Mouse (Mus musculus) kidney, postnatal 0 days (tissue): Measurements from ENCODE around the gene Npas3. TPM values are rescaled to one million over a fixed set of nuclear protein-coding genes. Genes with fewer than 3 reads are reported as not detected.

Experiments used
- ATAC-seq: fragments of 200-750 bp; cut with Nextera tagmentation; replicated peaks from 2 replicates; pipeline ENCODE4 v1.8.0; 2017; ENCODE audit warnings: low read depth, moderate number of reproducible peaks, moderate TSS enrichment, moderate library complexity; ENCODE audit not compliant: low FRiP score
- DNase-seq: peaks from one replicate; pipeline ENCODE4 v3.0.0-alpha.2; 2016; ENCODE audit warnings: low spot score
- H3K27ac ChIP-seq: fragments of 300-500 bp; sonication (generic); 2 replicates; pipeline ENCODE4 v1.5.1; 2014; ENCODE audit warnings: mild to moderate bottlenecking
- H3K27me3 ChIP-seq: fragments of 300-500 bp; sonication (generic); 2 replicates; pipeline ENCODE4 v1.6.1; 2014; ENCODE audit warnings: low read length, mixed read lengths; ENCODE audit not compliant: insufficient read depth
- H3K36me3 ChIP-seq: fragments of 300-500 bp; sonication (generic); 2 replicates; pipeline ENCODE4 v1.6.1; 2014; ENCODE audit warnings: low read length, mixed read lengths; ENCODE audit not compliant: insufficient read depth
- H3K4me1 ChIP-seq: fragments of 300-500 bp; sonication (generic); replicated peaks from 2 replicates; pipeline ENCODE4 v1.6.1; 2014; ENCODE audit warnings: antibody characterized with exemption, low read length, mixed read lengths; ENCODE audit not compliant: insufficient read depth
- H3K4me2 ChIP-seq: fragments of 300-500 bp; sonication (generic); 2 replicates; pipeline ENCODE4 v1.6.1; 2014; ENCODE audit warnings: mild to moderate bottlenecking, low read length, moderate library complexity, mixed read lengths
- H3K4me3 ChIP-seq: fragments of 300-500 bp; sonication (generic); replicated peaks from 2 replicates; pipeline ENCODE4 v1.5.1; 2014; ENCODE audit warnings: low read depth, low read length
- H3K9ac ChIP-seq: fragments of 300-500 bp; sonication (generic); 2 replicates; pipeline ENCODE4 v1.6.1; 2014; ENCODE audit warnings: low read depth, low read length
- H3K9me3 ChIP-seq: fragments of 300-500 bp; sonication (generic); replicated peaks from 2 replicates; pipeline ENCODE4 v1.6.1; 2016; ENCODE audit warnings: low read length, inconsistent platforms, mixed read lengths
- CTCF ChIP-seq: IDR thresholded peaks from 2 replicates; pipeline ENCODE4 v1.5.1; 2016; ENCODE audit warnings: antibody characterized with exemption, low read depth, mild to moderate bottlenecking, moderate library complexity
- WGBS: fragments of 180-500 bp; shearing (Covaris S2); extraction: QIAGEN DNeasy Blood & Tissue Kit; methylation state at CpG from one replicate; pipeline ENCODE4 v1.1.7; 2014; 5-methylcytosine and 5-hydroxymethylcytosine counted together
- polyA plus RNA-seq: library from polyadenylated mRNA; unstranded; fragments of >200 nt; fragmentation: Nextera tagmentation; extraction: Ambion mirVana; gene quantifications from 2 replicates; pipeline ENCODE4 v1.2.1, GENCODE M21; 2015

Gene Npas3
- polyA plus RNA-seq, 1 experiment from 2014 or later: 1.2 TPM

- ATAC-seq (no peak), DNase-seq (no peak)
- no peak overlapping the region for H3K9ac ChIP-seq
- no peak overlapping the region for H3K4me2 ChIP-seq
- H3K27me3 ChIP-seq: no peaks in the 10 kb centered on the region
- no peaks in the 10 kb centered on the region for H3K4me1 ChIP-seq
- H3K36me3 ChIP-seq: no peaks in the 10 kb centered on the region
- no peak for TF ChIP-seq CTCF
- WGBS: 84% methylated on average over 1 of the region's 1 CpGs
- no peaks in the 10 kb centered on the region for H3K9me3 ChIP-seq
- no peak overlapping the region for H3K4me3 ChIP-seq
- no peak overlapping the region for H3K27ac ChIP-seq
Measured at GRCm38 (mm10) chr12:53558259-53558658, 309.8 kb downstream of the Npas3 start.

- H3K4me2 ChIP-seq: no peak overlapping the region
- no peaks in the 10 kb centered on the region for H3K9me3 ChIP-seq
- no peak overlapping the region for H3K9ac ChIP-seq
- H3K36me3 ChIP-seq: no peaks in the 10 kb centered on the region
- TF ChIP-seq CTCF: no peak
- no peak overlapping the region for H3K27ac ChIP-seq
- no peak for DNase-seq
- H3K4me1 ChIP-seq: no peaks in the 10 kb centered on the region
- no peaks in the 10 kb centered on the region for H3K27me3 ChIP-seq
- ATAC-seq: no peak
- 72% methylated on average over 12 of the region's 12 CpGs for WGBS
- no peak overlapping the region for H3K4me3 ChIP-seq
Measured at GRCm38 (mm10) chr12:53566712-53567387, 318.4 kb downstream of the Npas3 start.

- Histone ChIP-seq H3K27me3 (no peaks in the 10 kb centered on the region), H3K4me1 (no peaks in the 10 kb centered on the region), H3K4me2 (no peak overlapping the region), H3K9ac (no peak overlapping the region), H3K4me3 (no peak overlapping the region), H3K36me3 (no peaks in the 10 kb centered on the region), H3K9me3 (no peaks in the 10 kb centered on the region), H3K27ac (no peak overlapping the region)
- no peak for DNase-seq
- no peak for ATAC-seq
- no peak for TF ChIP-seq CTCF
- WGBS: 87% methylated on average over 5 of the region's 5 CpGs
Measured at GRCm38 (mm10) chr12:53581181-53581580, 332.7 kb downstream of the Npas3 start.

- TF ChIP-seq CTCF: no peak
Measured at GRCm38 (mm10) chr12:53587249-53587648, 338.8 kb downstream of the Npas3 start.

GRCm38 (mm10) chr12:53587691-53588504 is 339.4 kb downstream of the Npas3 start:
- WGBS: 75% methylated on average over 19 of the region's 19 CpGs
- no peak for ATAC-seq
- peak; percentile 14 for DNase-seq
- H3K4me1 ChIP-seq: no peaks in the 10 kb centered on the region
- H3K27me3 ChIP-seq: no peaks in the 10 kb centered on the region
- no peaks in the 10 kb centered on the region for H3K9me3 ChIP-seq
- H3K4me2 ChIP-seq: no peak overlapping the region
- H3K36me3 ChIP-seq: no peaks in the 10 kb centered on the region
- H3K27ac ChIP-seq: no peak overlapping the region
- H3K4me3 ChIP-seq: no peak overlapping the region
- no peak overlapping the region for H3K9ac ChIP-seq
- TF ChIP-seq CTCF: no peak

More at GRCm38 (mm10) chr12:53587249-53587648, 338.8 kb downstream of the Npas3 start:
- Histone ChIP-seq H3K4me1 (no peaks in the 10 kb centered on the region), H3K27me3 (no peaks in the 10 kb centered on the region), H3K4me2 (no peak overlapping the region), H3K27ac (no peak overlapping the region), H3K9ac (no peak overlapping the region), H3K36me3 (no peaks in the 10 kb centered on the region), H3K9me3 (no peaks in the 10 kb centered on the region), H3K4me3 (no peak overlapping the region)
- WGBS: 80% methylated on average over 5 of the region's 5 CpGs
- ATAC-seq (no peak), DNase-seq (no peak)

- no peaks in the 10 kb centered on the region for H3K36me3 ChIP-seq
- 45% methylated on average over 6 of the region's 6 CpGs for WGBS
- no peak overlapping the region for H3K9ac ChIP-seq
- ATAC-seq (no peak), DNase-seq (no peak)
- TF ChIP-seq CTCF: no peak
- no peaks in the 10 kb centered on the region for H3K27me3 ChIP-seq
- H3K27ac ChIP-seq: no peak overlapping the region
- H3K4me1 ChIP-seq: no peaks in the 10 kb centered on the region
- no peaks in the 10 kb centered on the region for H3K9me3 ChIP-seq
- H3K4me3 ChIP-seq: no peak overlapping the region
- no peak overlapping the region for H3K4me2 ChIP-seq
Measured at GRCm38 (mm10) chr12:53589446-53589961, 341.0 kb downstream of the Npas3 start.
